Mouse (Mus musculus): ENCODE results near the gene St6galnac3. TPM values are rescaled to one million over a fixed set of nuclear protein-coding genes. Genes with fewer than 3 reads are reported as not detected.

The St6galnac3 gene
- polyA plus RNA-seq, 1 experiment, result 16.7 TPM

DNA sequence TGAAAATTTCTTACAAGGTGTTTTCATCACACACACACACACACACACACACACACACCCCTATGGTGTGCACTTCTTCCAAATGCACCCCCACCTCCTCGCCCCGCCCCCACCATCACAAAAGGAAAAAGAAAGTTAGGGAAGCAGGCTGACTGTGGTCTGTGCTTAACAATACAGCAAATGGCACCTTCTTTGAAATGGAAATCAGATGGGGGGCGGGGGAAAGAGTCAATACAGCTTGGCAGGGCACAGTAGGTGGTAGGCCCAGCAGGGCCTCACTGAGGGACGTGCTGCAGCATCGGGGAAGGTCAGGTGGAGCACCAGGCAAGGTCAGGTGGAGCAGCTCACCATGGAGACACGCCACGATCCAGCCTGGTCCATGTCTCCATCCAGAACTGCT, 49.1 kb downstream of the St6galnac3 start:
- H3K27ac ChIP-seq (ENCODE audit: insufficient read depth, low read length), result no peak overlapping the region
- TF ChIP-seq CTCF (IDR thresholded peaks at IDR 0.05; ENCODE audit: extremely low read depth, insufficient read depth, low read length), result no peak

GRCm38 (mm10) chr3:153675073-153675472, 49.9 kb downstream of the St6galnac3 start:
- Histone ChIP-seq H3K27ac (ENCODE audit: insufficient read depth, low read length) (no peak overlapping the region), H3K4me1 (ENCODE audit: control insufficient read depth, insufficient read depth, low read length) (0 out of 2 replicates have a peak, but pooled peaks cover 2% of the 10 kb centered on the region), H3K4me3 (ENCODE audit: insufficient read depth, low read length) (no peak overlapping the region)
- no peak for TF ChIP-seq POLR2A (IDR thresholded peaks at IDR 0.05; ENCODE audit: extremely low read depth, insufficient read depth, low read length)
- no peak for TF ChIP-seq CTCF (IDR thresholded peaks at IDR 0.05; ENCODE audit: extremely low read depth, insufficient read depth, low read length)

More for the DNA sequence above, 49.1 kb downstream of the St6galnac3 start:
- 0 out of 2 replicates have a peak, but pooled peaks cover 2% of the 10 kb centered on the region for H3K4me1 ChIP-seq (ENCODE audit: control insufficient read depth, insufficient read depth, low read length)
- H3K4me3 ChIP-seq (ENCODE audit: insufficient read depth, low read length), result no peak overlapping the region

GRCm38 (mm10) chr3:153674359-153674758, 50.6 kb downstream of the St6galnac3 start:
- Histone ChIP-seq H3K4me1 (ENCODE audit: control insufficient read depth, insufficient read depth, low read length) (0 out of 2 replicates have a peak, but pooled peaks cover 2% of the 10 kb centered on the region), H3K4me3 (ENCODE audit: insufficient read depth, low read length) (no peak overlapping the region)
- TF ChIP-seq CTCF (IDR thresholded peaks at IDR 0.05; ENCODE audit: extremely low read depth, insufficient read depth, low read length) (no peak), POLR2A (IDR thresholded peaks at IDR 0.05; ENCODE audit: extremely low read depth, insufficient read depth, low read length) (no peak)

DNA sequence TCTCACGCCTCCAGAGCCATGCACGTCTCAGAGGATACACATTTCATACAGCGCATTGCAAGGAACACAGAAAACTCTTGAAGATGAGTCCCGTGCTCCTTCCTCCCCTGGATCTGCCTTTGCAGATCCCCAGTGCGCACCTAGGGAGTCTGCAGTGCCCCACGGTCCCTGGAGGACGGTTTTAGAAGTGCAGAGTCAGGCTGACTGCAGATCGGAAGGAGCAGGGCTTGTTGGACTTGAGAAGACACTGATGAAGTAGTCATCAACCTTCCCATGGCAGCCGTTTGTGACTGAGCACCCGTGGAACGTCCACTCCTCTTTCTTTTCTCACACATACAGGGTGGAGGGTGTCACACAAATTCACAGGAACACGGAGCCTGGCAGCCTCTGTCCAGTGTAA, 51.5 kb downstream of the St6galnac3 start:
- Histone ChIP-seq H3K4me1 (ENCODE audit: control insufficient read depth, insufficient read depth, low read length) (0 out of 2 replicates have a peak, but pooled peaks cover 2% of the 10 kb centered on the region), H3K27ac (ENCODE audit: insufficient read depth, low read length) (no peak overlapping the region), H3K4me3 (ENCODE audit: insufficient read depth, low read length) (no peak overlapping the region)
- TF ChIP-seq CTCF (IDR thresholded peaks at IDR 0.05; ENCODE audit: extremely low read depth, insufficient read depth, low read length) (no peak), POLR2A (IDR thresholded peaks at IDR 0.05; ENCODE audit: extremely low read depth, insufficient read depth, low read length) (no peak)

More at GRCm38 (mm10) chr3:153674359-153674758, 50.6 kb downstream of the St6galnac3 start:
- H3K27ac ChIP-seq (ENCODE audit: insufficient read depth, low read length), result no peak overlapping the region

DNA sequence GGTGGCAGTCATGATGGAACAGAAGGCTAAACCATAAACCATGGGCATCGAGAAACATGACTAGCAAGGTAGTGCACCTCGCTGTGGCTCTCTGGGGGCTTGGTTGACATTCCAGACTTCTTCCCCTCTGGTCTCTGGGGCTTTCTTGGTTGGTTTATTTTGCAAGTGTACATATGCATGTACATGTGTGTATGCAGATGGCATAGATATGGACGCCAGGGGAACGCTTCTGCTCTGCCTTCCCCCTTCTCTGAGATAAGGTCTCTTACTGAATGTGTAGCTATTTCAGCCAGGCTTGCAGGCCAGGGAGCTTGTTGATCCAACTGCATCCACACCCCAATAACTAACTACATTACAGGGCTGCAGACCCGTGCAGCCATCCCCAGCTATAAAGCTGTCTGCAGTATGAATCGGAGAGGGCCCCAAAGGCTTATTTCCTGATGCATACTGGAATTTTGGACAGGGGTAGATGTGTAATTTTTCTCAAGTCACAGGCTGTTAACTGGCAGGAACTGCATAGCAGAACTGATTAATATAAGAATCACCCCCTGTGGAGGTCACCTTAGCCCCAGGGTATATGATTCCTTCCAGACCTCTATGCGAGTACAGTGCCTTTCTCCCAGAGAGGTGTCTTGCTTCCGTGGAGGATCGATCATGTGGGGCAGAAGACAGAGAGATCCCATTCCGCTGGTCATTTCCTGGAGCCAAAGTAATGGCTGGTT, 53.9 kb downstream of the St6galnac3 start:
- H3K27ac ChIP-seq (ENCODE audit: insufficient read depth, low read length), result no peak overlapping the region
- TF ChIP-seq CTCF (IDR thresholded peaks at IDR 0.05; ENCODE audit: extremely low read depth, insufficient read depth, low read length), result no peak
- no peak for TF ChIP-seq POLR2A (IDR thresholded peaks at IDR 0.05; ENCODE audit: extremely low read depth, insufficient read depth, low read length)

GRCm38 (mm10) chr3:153669737-153670435, 55.1 kb downstream of the St6galnac3 start:
- no peak overlapping the region for H3K27ac ChIP-seq (ENCODE audit: insufficient read depth, low read length)
- H3K4me1 ChIP-seq (ENCODE audit: control insufficient read depth, insufficient read depth, low read length), result no peaks in the 10 kb centered on the region
- H3K4me3 ChIP-seq (ENCODE audit: insufficient read depth, low read length), result no peak overlapping the region
- TF ChIP-seq POLR2A (IDR thresholded peaks at IDR 0.05; ENCODE audit: extremely low read depth, insufficient read depth, low read length), result no peak
- TF ChIP-seq CTCF (IDR thresholded peaks at IDR 0.05; ENCODE audit: extremely low read depth, insufficient read depth, low read length), result no peak

More for the DNA sequence above, 53.9 kb downstream of the St6galnac3 start:
- no peaks in the 10 kb centered on the region for H3K4me1 ChIP-seq (ENCODE audit: control insufficient read depth, insufficient read depth, low read length)
- no peak overlapping the region for H3K4me3 ChIP-seq (ENCODE audit: insufficient read depth, low read length)

DNA sequence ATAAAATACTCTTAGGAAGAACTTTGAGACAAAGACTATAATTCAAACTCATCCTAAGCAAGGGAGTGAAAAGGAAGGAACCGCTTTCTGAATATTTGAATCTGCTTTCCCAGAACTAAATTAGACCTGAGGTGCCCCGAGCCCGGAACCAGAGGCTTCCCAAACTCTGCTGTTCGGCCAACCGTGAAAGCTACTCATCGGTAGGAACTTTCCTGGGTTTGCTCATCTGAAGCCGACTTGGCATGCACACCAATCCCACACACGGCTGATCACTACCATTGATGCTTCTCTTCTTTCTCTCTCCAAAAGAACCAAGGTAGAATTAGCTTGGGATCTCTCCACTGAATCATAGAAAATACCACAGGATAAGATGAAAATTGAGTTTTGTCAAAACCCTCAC, 55.6 kb downstream of the St6galnac3 start:
- Histone ChIP-seq H3K4me1 (ENCODE audit: control insufficient read depth, insufficient read depth, low read length) (0 out of 2 replicates have a peak, but pooled peaks cover 2% of the 10 kb centered on the region), H3K4me3 (ENCODE audit: insufficient read depth, low read length) (no peak overlapping the region), H3K27ac (ENCODE audit: insufficient read depth, low read length) (no peak overlapping the region)
- no peak for TF ChIP-seq POLR2A (IDR thresholded peaks at IDR 0.05; ENCODE audit: extremely low read depth, insufficient read depth, low read length)
- TF ChIP-seq CTCF (IDR thresholded peaks at IDR 0.05; ENCODE audit: extremely low read depth, insufficient read depth, low read length), result no peak

DNA sequence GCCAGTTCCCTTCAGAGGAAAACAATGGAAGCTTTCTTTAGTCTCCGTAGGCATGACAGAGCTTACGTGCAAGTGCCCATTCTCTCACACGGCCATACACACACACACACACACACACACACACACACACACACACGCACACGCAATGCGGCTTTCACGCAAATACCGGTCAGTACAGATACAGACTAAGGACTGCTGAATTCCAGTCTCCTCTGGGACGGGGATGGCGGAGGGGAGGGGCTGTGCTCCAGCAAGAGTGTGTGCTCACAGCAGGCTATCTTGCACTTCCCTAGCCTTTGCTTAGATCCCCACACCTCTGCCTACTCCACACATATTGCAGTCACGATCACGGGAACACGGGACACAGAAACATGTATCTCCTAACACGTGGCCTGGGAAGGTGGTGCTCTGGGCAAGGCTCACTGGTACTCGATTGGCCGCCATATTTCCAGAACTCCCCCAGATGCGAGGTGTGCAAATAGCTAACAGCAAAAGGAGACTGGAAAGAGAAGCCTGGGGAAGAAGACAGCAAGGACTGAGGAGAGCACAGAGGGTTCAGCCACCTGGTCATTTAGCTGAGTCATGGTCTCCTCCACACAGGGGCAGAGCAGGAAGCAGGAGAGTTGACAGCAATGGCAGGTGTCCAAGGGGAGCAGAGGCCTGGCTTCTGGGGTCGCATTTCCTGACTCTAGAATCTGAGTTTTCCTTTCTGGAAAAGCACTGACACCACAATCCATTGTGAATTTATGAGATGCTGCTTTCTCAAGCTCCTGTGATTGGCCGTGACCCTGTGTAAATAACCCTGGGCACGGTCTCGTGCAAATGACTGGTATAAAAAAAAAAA, 56.3 kb downstream of the St6galnac3 start:
- Histone ChIP-seq H3K27ac (ENCODE audit: insufficient read depth, low read length) (no peak overlapping the region), H3K4me3 (ENCODE audit: insufficient read depth, low read length) (no peak overlapping the region), H3K4me1 (ENCODE audit: control insufficient read depth, insufficient read depth, low read length) (0 out of 2 replicates have a peak, but pooled peaks cover 2% of the 10 kb centered on the region)
- TF ChIP-seq POLR2A (IDR thresholded peaks at IDR 0.05; ENCODE audit: extremely low read depth, insufficient read depth, low read length), result no peak
- no peak for TF ChIP-seq CTCF (IDR thresholded peaks at IDR 0.05; ENCODE audit: extremely low read depth, insufficient read depth, low read length)

GRCm38 (mm10) chr3:153664696-153665095, 60.3 kb downstream of the St6galnac3 start:
- H3K4me1 ChIP-seq (ENCODE audit: control insufficient read depth, insufficient read depth, low read length), result peaks cover 3% of the 10 kb centered on the region; the same call in 1 of the 2 replicates
- H3K4me3 ChIP-seq (ENCODE audit: insufficient read depth, low read length), result no peak overlapping the region
- H3K27ac ChIP-seq (ENCODE audit: insufficient read depth, low read length), result no peak overlapping the region
- TF ChIP-seq POLR2A (IDR thresholded peaks at IDR 0.05; ENCODE audit: extremely low read depth, insufficient read depth, low read length) (no peak), CTCF (IDR thresholded peaks at IDR 0.05; ENCODE audit: extremely low read depth, insufficient read depth, low read length) (no peak)
